Mouse (Mus musculus) embryonic fibroblast, embryonic 13.5 days (primary cell): ENCODE measurements at regions not wholly inside any gene's neighbourhood (a gene's known extent, or its start where the extent isn't known, plus 50 kb on each side); places are given as distances from the start of the nearest gene placed in this dataset.

Source experiments
- H3K27ac ChIP-seq: 2 replicates; pipeline ENCODE4 v1.5.1; 2012; ENCODE audit warnings: low read length, control low read depth, inconsistent platforms; ENCODE audit not compliant: insufficient read depth
- H3K4me1 ChIP-seq: 2 replicates; pipeline ENCODE4 v1.6.1; 2011; ENCODE audit warnings: low read length; ENCODE audit not compliant: control insufficient read depth, insufficient read depth
- H3K4me3 ChIP-seq: 2 replicates; pipeline ENCODE4 v1.5.1; 2011; ENCODE audit warnings: mild to moderate bottlenecking, control low read depth, low read length; ENCODE audit not compliant: insufficient read depth
- CTCF ChIP-seq: IDR thresholded peaks from 2 replicates; pipeline ENCODE4 v1.5.1; 2011; ENCODE audit warnings: mild to moderate bottlenecking, control low read depth, low read length, moderate library complexity, borderline replicate concordance; ENCODE audit not compliant: insufficient read depth
- POLR2A ChIP-seq: IDR thresholded peaks from 2 replicates; pipeline ENCODE4 v1.6.1; 2011; ENCODE audit warnings: low read depth, mild to moderate bottlenecking, control low read depth, low read length, moderate library complexity

GRCm38 (mm10) chr6:50815579-50815978 lies 161.3 kb upstream of the Npvf start:
- Histone ChIP-seq H3K27ac (no peak overlapping the region), H3K4me1 (no peaks in the 10 kb centered on the region), H3K4me3 (no peak overlapping the region)
- TF ChIP-seq POLR2A (no peak), CTCF (no peak)

- Histone ChIP-seq H3K4me1 (no peaks in the 10 kb centered on the region), H3K27ac (no peak overlapping the region), H3K4me3 (no peak overlapping the region)
- TF ChIP-seq CTCF (no peak), POLR2A (no peak)
Observed at GRCm38 (mm10) chr6:50817430-50817829, 163.2 kb upstream of the Npvf start.

GRCm38 (mm10) chr6:50818433-50818832 lies 164.2 kb upstream of the Npvf start:
- H3K27ac ChIP-seq, result no peak overlapping the region
- H3K4me1 ChIP-seq, result no peaks in the 10 kb centered on the region
- TF ChIP-seq POLR2A, result no peak
- no peak for TF ChIP-seq CTCF
- no peak overlapping the region for H3K4me3 ChIP-seq

- no peak overlapping the region for H3K4me3 ChIP-seq
- TF ChIP-seq POLR2A (no peak), CTCF (no peak)
- H3K4me1 ChIP-seq, result no peaks in the 10 kb centered on the region
- H3K27ac ChIP-seq, result no peak overlapping the region
Observed at GRCm38 (mm10) chr6:50818891-50819541, 164.8 kb upstream of the Npvf start.

- Histone ChIP-seq H3K4me3 (no peak overlapping the region), H3K4me1 (no peaks in the 10 kb centered on the region), H3K27ac (no peak overlapping the region)
- TF ChIP-seq CTCF (no peak), POLR2A (no peak)
Observed at GRCm38 (mm10) chr6:50821401-50822235, 167.4 kb upstream of the Npvf start.

- TF ChIP-seq POLR2A, result no peak
- no peak for TF ChIP-seq CTCF
- Histone ChIP-seq H3K4me3 (no peak overlapping the region), H3K27ac (no peak overlapping the region), H3K4me1 (no peaks in the 10 kb centered on the region)
Observed at GRCm38 (mm10) chr6:50822236-50823151, 168.3 kb upstream of the Npvf start.

GRCm38 (mm10) chr6:50823220-50823910 lies 169.1 kb upstream of the Npvf start:
- no peaks in the 10 kb centered on the region for H3K4me1 ChIP-seq
- H3K4me3 ChIP-seq, result no peak overlapping the region

GRCm38 (mm10) chr6:50824466-50824865 lies 170.2 kb upstream of the Npvf start:
- Histone ChIP-seq H3K27ac (no peak overlapping the region), H3K4me1 (no peaks in the 10 kb centered on the region), H3K4me3 (no peak overlapping the region)
- no peak for TF ChIP-seq POLR2A
- no peak for TF ChIP-seq CTCF

More at GRCm38 (mm10) chr6:50823220-50823910, 169.1 kb upstream of the Npvf start:
- TF ChIP-seq POLR2A (no peak), CTCF (no peak)
- no peak overlapping the region for H3K27ac ChIP-seq

GRCm38 (mm10) chr6:50831725-50832124 lies 177.5 kb upstream of the Npvf start:
- no peak for TF ChIP-seq CTCF
- no peak for TF ChIP-seq POLR2A
- H3K4me1 ChIP-seq, result peaks cover 2% of the 10 kb centered on the region; the same call in 1 of the 2 replicates

More at GRCm38 (mm10) chr6:50831725-50832124, 177.5 kb upstream of the Npvf start:
- Histone ChIP-seq H3K4me3 (no peak overlapping the region), H3K27ac (no peak overlapping the region)
